Mouse (Mus musculus) liver, embryonic 15.5 days (tissue): Measurements from ENCODE around the gene Baz1a. TPM values are rescaled to one million over a fixed set of nuclear protein-coding genes. Genes with fewer than 3 reads are reported as not detected.

Experiments used
- ATAC-seq: fragments of 200-750 bp; cut with Nextera tagmentation; 2 replicates; pipeline ENCODE4 v1.8.0; 2017; ENCODE audit warnings: moderate number of reproducible peaks, mild to moderate bottlenecking, moderate library complexity; ENCODE audit not compliant: insufficient read depth
- H3K27ac ChIP-seq: fragments of 300-500 bp; sonication (generic); replicated peaks from 2 replicates; pipeline ENCODE4 v1.5.1; 2015; ENCODE audit warnings: mild to moderate bottlenecking, inconsistent platforms
- H3K27me3 ChIP-seq: fragments of 300-500 bp; sonication (generic); 2 replicates; pipeline ENCODE4 v1.6.1; 2015; ENCODE audit warnings: mild to moderate bottlenecking, inconsistent platforms
- H3K36me3 ChIP-seq: fragments of 300-500 bp; sonication (generic); replicated peaks from 2 replicates; pipeline ENCODE4 v1.6.1; 2015; ENCODE audit warnings: moderate library complexity, mild to moderate bottlenecking, inconsistent platforms
- H3K4me1 ChIP-seq: fragments of 300-500 bp; sonication (generic); replicated peaks from 2 replicates; pipeline ENCODE4 v1.6.1; 2015; ENCODE audit warnings: inconsistent platforms
- H3K4me2 ChIP-seq: fragments of 300-500 bp; sonication (generic); 2 replicates; pipeline ENCODE4 v1.6.1; 2015; ENCODE audit warnings: moderate library complexity, mild to moderate bottlenecking, inconsistent platforms
- H3K4me3 ChIP-seq: fragments of 300-500 bp; sonication (generic); replicated peaks from 2 replicates; pipeline ENCODE4 v1.5.1; 2015; ENCODE audit warnings: mild to moderate bottlenecking, inconsistent platforms
- H3K9ac ChIP-seq: fragments of 300-500 bp; sonication (generic); 2 replicates; pipeline ENCODE4 v1.6.1; 2015; ENCODE audit warnings: moderate library complexity, mild to moderate bottlenecking, inconsistent platforms
- H3K9me3 ChIP-seq: fragments of 300-500 bp; sonication (generic); replicated peaks from 2 replicates; pipeline ENCODE4 v1.6.1; 2016; ENCODE audit warnings: inconsistent platforms
- polyA plus RNA-seq: library from polyadenylated mRNA; unstranded; fragments of >200 nt; fragmentation: Nextera tagmentation; extraction: Ambion mirVana; gene quantifications from 2 replicates; pipeline ENCODE4 v1.2.1, GENCODE M21; 2015

Baz1a gene
- polyA plus RNA-seq, 1 experiment from 2014 or later = 28.8 TPM

- Histone ChIP-seq H3K4me2 (no peak overlapping the region), H3K27me3 (no peaks in the 10 kb centered on the region), H3K4me3 (no peak overlapping the region), H3K27ac (no peak overlapping the region), H3K36me3 (no peaks in the 10 kb centered on the region), H3K4me1 (no peaks in the 10 kb centered on the region), H3K9me3 (no peaks in the 10 kb centered on the region), H3K9ac (no peak overlapping the region)
- no peak for ATAC-seq
These were observed 169.7 kb downstream of the Baz1a start for GRCm38 (mm10) chr12:54844415-54844814.

Other genes starting within 250 kb of the Baz1a start
- gene Snx6, start 218.6 kb downstream of the Baz1a start, polyA plus RNA-seq = 39.5 and 44.0 TPM in 2 replicates
- gene Cfl2, start 151.5 kb downstream of the Baz1a start, polyA plus RNA-seq = 36.7 and 40.4 TPM in 2 replicates
- not detected in 2 replicates for gene Gm20403, start 27.8 kb downstream of the Baz1a start, polyA plus RNA-seq
- gene 2700097O09Rik, start 65.8 kb upstream of the Baz1a start, polyA plus RNA-seq = 30.8 and 31.5 TPM in 2 replicates
- 70.0 and 77.5 TPM in 2 replicates for gene Srp54a, start 65.9 kb upstream of the Baz1a start, polyA plus RNA-seq
- 7.6 and 7.8 TPM in 2 replicates for gene Fam177a, start 110.1 kb upstream of the Baz1a start, polyA plus RNA-seq
- 22.8 and 25.2 TPM in 2 replicates for gene Srp54b, start 140.8 kb upstream of the Baz1a start, polyA plus RNA-seq
- gene 1700047I17Rik2, start 185.2 kb upstream of the Baz1a start, polyA plus RNA-seq = 0.64 and 0.66 TPM in 2 replicates
- 27.1 and 31.4 TPM in 2 replicates for gene Srp54c, start 215.8 kb upstream of the Baz1a start, polyA plus RNA-seq